Mouse (Mus musculus): Measurements from ENCODE around the gene Nxph3. TPM values are rescaled to one million over a fixed set of nuclear protein-coding genes. Genes with fewer than 3 reads are reported as not detected.

Nxph3 gene
- total RNA-seq (2023) = not detected

DNA sequence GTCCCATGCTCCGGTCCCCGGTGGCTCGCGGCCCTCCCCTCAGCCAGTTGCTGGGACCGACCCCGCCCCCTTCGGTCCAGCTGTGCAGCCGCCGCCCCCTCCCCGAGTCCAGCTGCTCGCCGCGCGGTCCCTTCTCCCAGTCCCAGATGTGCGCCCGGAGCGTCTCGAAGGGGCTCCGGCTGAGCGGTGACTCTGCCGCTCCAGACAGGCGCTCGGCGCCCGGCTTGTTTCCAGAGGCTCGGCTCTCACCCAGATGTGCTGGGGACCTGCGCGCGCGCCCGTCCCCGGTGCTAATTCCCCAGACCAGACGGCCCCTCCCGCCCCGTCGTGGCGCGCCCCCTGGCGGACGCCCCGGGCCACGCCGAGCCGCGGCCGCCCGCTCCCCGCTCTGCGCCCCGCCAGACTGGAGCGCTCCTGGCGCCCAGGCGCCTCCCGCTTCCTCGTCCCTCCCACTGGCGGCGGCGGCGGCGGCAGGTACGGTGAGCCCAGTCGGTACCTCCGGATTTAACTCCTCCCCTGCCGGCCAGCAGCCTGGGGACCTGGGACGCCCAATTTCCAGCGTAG is at the start of gene Nxph3:
Gene Nxph3 (minus strand): TSS at position 273 of the 564 bp plus-strand sequence.

Other genes with a start within 250 kb of the Nxph3 start
- gene Kat7, start 204.3 kb downstream of the Nxph3 start, total RNA-seq (2023) = 100 to 1,000 TPM; 116 to 137 TPM
- 100 to 1,000 TPM in 1 of 2 experiments, 10 to 100 TPM in 1; 98.8 to 107 TPM for gene Fam117a, start 177.6 kb downstream of the Nxph3 start, total RNA-seq (2023)
- 10 to 100 TPM; 51.0 to 57.5 TPM for gene Slc35b1, start 129.9 kb downstream of the Nxph3 start, total RNA-seq (2023)
- 10 to 100 TPM; 88.1 to 96.8 TPM for gene Spop, start 100.5 kb downstream of the Nxph3 start, total RNA-seq (2023)
- gene Ngfr, start 73.2 kb upstream of the Nxph3 start, total RNA-seq (2023) = under 1 TPM in 1 of 2 experiments, not detected in 1; 0.20 TPM
- 10 to 100 TPM; 41.8 to 78.0 TPM for gene Phb, start 152.4 kb upstream of the Nxph3 start, total RNA-seq (2023)
- gene Zfp652, start 198.1 kb upstream of the Nxph3 start, total RNA-seq (2023) = 10 to 100 TPM; 78.5 to 78.6 TPM
- 1 to 10 TPM; 5.4 to 6.3 TPM for gene B130006D01Rik, start 209.0 kb upstream of the Nxph3 start, total RNA-seq (2023)